9 mouse cellular contexts compared by ENCODE assay signal in the genomic region with DNA sequence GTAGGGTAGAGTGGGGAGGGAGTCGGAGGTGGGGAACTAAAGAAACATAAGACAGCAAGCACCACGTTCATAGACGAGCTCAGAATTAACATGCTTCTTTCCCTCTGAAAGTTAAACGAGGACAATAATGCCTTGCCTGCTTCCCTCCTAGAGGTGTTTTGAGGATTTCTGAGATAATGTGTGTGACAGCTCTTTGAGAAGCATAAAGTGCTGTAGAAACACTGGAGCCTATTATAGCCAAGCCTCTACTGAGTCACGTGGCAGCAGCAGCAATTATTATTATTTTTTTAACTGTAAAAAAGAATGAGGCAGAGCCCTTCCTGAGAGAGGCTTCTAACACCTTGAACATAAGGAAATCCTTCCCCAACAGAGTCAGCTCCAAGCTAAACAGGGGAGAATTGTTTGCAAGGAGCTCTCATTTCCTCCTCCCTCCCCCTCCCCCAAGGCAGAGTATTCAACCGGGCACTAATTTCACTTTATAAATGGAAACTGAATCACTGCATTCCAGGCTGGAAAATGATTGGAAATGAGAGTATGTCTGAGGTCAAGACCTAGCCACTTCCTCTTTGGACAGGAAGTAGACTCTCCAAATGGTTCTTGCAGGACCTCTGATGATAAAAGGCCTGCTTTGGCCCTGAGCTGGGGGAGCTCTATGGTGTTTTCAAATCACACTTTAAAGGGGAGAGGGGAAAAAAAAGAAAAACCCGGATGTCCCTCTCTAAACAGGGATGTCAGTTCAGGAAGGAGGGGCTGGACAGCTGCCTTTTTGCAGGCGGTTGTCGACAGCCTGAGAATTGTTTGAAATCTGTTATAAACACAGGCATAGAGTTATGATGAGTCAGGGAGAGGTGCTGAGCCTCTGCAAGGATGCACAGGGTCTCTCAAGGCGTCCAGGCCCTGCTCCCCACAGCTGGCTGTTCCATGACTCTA.
DNase-seq lines count a peak whose midpoint lies in the region; ATAC-seq and TF ChIP-seq lines count a peak whose summit lies in the region.
"Had no signal": no experiment of that assay in that cellular context is flagged by ENCODE, and none has a peak within 500 bp of the region (broad histone marks: within the 10 kb centered on the region; RNA-seq: fewer than 3 reads in every experiment).

No protein-coding gene starts in this region.

- no peak overlapping the region for H3K9ac ChIP-seq in kidney, embryonic 14.5 days (ENCODE audit: low read depth, low read length)
- no peak overlapping the region for H3K9ac ChIP-seq in hindbrain, postnatal 0 days (replicated peaks; ENCODE audit: low read length)
- H3K9ac ChIP-seq: hindbrain, embryonic 15.5 days had no signal

- 56% methylated on average over 10 of the region's 10 CpGs for WGBS in kidney, embryonic 14.5 days
- 57% methylated on average over 10 of the region's 10 CpGs for WGBS in hindbrain, postnatal 0 days

- DNase-seq in gastrocnemius, adult 18-20 months (ENCODE audit: low spot score) = peak; percentile 23
- no peak for DNase-seq in gastrocnemius, postnatal 4 days (ENCODE audit: low spot score in 2 of 2)
- peak; percentile 99 for DNase-seq in heart, adult 11 months
- DNase-seq in lung, postnatal 14 days = peak; percentile 60
- DNase-seq in hindbrain, postnatal 0 days (ENCODE audit: low spot score) = no peak
- DNase-seq in ovary, adult 18-20 months (ENCODE audit: low spot score) = no peak

- H3K27me3 ChIP-seq in kidney, embryonic 14.5 days (ENCODE audit: control insufficient read depth, insufficient read depth, low read length) = no peaks in the 10 kb centered on the region
- no peaks in the 10 kb centered on the region for H3K27me3 ChIP-seq in hindbrain, postnatal 0 days (ENCODE audit: insufficient read depth, low read length)
- H3K27me3 ChIP-seq: hindbrain, embryonic 15.5 days had no signal

- no peak overlapping the region for H3K4me2 ChIP-seq in kidney, embryonic 14.5 days (replicated peaks; ENCODE audit: low read depth, low read length)
- H3K4me2 ChIP-seq in hindbrain, postnatal 0 days (ENCODE audit: low read depth, low read length) = no peak overlapping the region
- H3K4me2 ChIP-seq: hindbrain, embryonic 15.5 days had no signal

- H3K27ac ChIP-seq in kidney, embryonic 14.5 days (ENCODE audit: low read depth, low read length) = peak overlapping the region; percentile 52; the same call in 1 of the 2 replicates
- no peak overlapping the region for H3K27ac ChIP-seq in hindbrain, postnatal 0 days
- H3K27ac ChIP-seq: hindbrain, embryonic 15.5 days had no signal

- no peak overlapping the region for H3K4me3 ChIP-seq in kidney, embryonic 14.5 days (ENCODE audit: low read length)
- H3K4me3 ChIP-seq in hindbrain, postnatal 0 days (ENCODE audit: low read length) = no peak overlapping the region
- H3K4me3 ChIP-seq: hindbrain, embryonic 15.5 days had no signal

- H3K4me1 ChIP-seq in kidney, embryonic 14.5 days (ENCODE audit: control insufficient read depth, insufficient read depth, low read length) = peaks cover 10% of the 10 kb centered on the region
- no peaks in the 10 kb centered on the region for H3K4me1 ChIP-seq in hindbrain, postnatal 0 days (ENCODE audit: insufficient read depth, low read length)
- H3K4me1 ChIP-seq: hindbrain, embryonic 15.5 days had no signal

- ATAC-seq in kidney, embryonic 14.5 days (ENCODE audit: low FRiP score, low TSS enrichment) = peak; percentile 55
- no peak for ATAC-seq in monocyte, adult 5-6 weeks (replicated peaks; ENCODE audit: insufficient number of reproducible peaks, low FRiP score, low TSS enrichment, poor library complexity, severe bottlenecking)
- no peak for ATAC-seq in hindbrain, postnatal 0 days

- TF ChIP-seq CTCF in hindbrain, postnatal 0 days (IDR thresholded peaks at IDR 0.05; ENCODE audit: low read depth) = no peak

- no peaks in the 10 kb centered on the region for H3K36me3 ChIP-seq in kidney, embryonic 14.5 days (ENCODE audit: control insufficient read depth, insufficient read depth, low read length)
- H3K36me3 ChIP-seq in hindbrain, postnatal 0 days (ENCODE audit: insufficient read depth, low read length) = no peaks in the 10 kb centered on the region
- H3K36me3 ChIP-seq: hindbrain, embryonic 15.5 days had no signal

- H3K9me3 ChIP-seq in kidney, embryonic 14.5 days (ENCODE audit: control insufficient read depth, low read length) = no peaks in the 10 kb centered on the region
- H3K9me3 ChIP-seq in hindbrain, postnatal 0 days (ENCODE audit: low read length) = no peaks in the 10 kb centered on the region
- H3K9me3 ChIP-seq: hindbrain, embryonic 15.5 days had no signal

Comparison
In these comparisons a context has a peak if more than half of its experiments do, and no peak if none do; other contexts are left out.
1. DNase-seq: peak in gastrocnemius, adult 18-20 months (single experiment), heart, adult 11 months (single experiment) and lung, postnatal 14 days (single experiment); none in gastrocnemius, postnatal 4 days (0 of 2), hindbrain, postnatal 0 days (single experiment) and ovary, adult 18-20 months (single experiment).